Mouse (Mus musculus): ENCODE results near the gene Ttc38. TPM values are rescaled to one million over a fixed set of nuclear protein-coding genes. Genes with fewer than 3 reads are reported as not detected.

The Ttc38 gene
- polyA plus RNA-seq, 1 experiment from 2014 or later, result 2.2 TPM

GRCm38 (mm10) chr15:85903826-85904225, 71.7 kb downstream of the Ttc38 start:
- 75% methylated on average over 8 of the region's 8 CpGs for WGBS
- Histone ChIP-seq H3K27me3 (ENCODE audit: low read depth, poor library complexity, severe bottlenecking) (no peaks in the 10 kb centered on the region), H3K9me3 (replicated peaks) (no peaks in the 10 kb centered on the region), H3K4me1 (no peaks in the 10 kb centered on the region), H3K4me3 (no peak overlapping the region), H3K36me3 (peaks cover 82% of the 10 kb centered on the region), H3K27ac (replicated peaks) (no peak overlapping the region)
- no peak for DNase-seq (ENCODE audit: low spot score)

Other genes with a start within 250 kb of the Ttc38 start
- gene Wnt7b, start 249.8 kb upstream of the Ttc38 start, polyA plus RNA-seq (2016; fragmentation: Nextera tagmentation; extraction: Ambion mirVana), result 54.8 and 56.5 TPM in 2 replicates
- 0.51 and 0.78 TPM in 2 replicates for gene Ppara, start 97.3 kb upstream of the Ttc38 start, polyA plus RNA-seq (2016; fragmentation: Nextera tagmentation; extraction: Ambion mirVana)
- 28.0 and 32.5 TPM in 2 replicates for gene Cdpf1, start 20.6 kb upstream of the Ttc38 start, polyA plus RNA-seq (2016; fragmentation: Nextera tagmentation; extraction: Ambion mirVana)
- gene Pkdrej, start 10.6 kb upstream of the Ttc38 start, polyA plus RNA-seq (2016; fragmentation: Nextera tagmentation; extraction: Ambion mirVana), result 0.06 TPM in 1 of 2 replicates, not detected in the other
- gene Gtse1, start 27.4 kb downstream of the Ttc38 start, polyA plus RNA-seq (2016; fragmentation: Nextera tagmentation; extraction: Ambion mirVana), result 53.5 and 61.1 TPM in 2 replicates
- gene Trmu, start 47.0 kb downstream of the Ttc38 start, polyA plus RNA-seq (2016; fragmentation: Nextera tagmentation; extraction: Ambion mirVana), result 36.3 and 39.5 TPM in 2 replicates
- gene Celsr1, start 201.5 kb downstream of the Ttc38 start, polyA plus RNA-seq (2016; fragmentation: Nextera tagmentation; extraction: Ambion mirVana), result 3.4 and 3.6 TPM in 2 replicates
- 14.3 and 16.7 TPM in 2 replicates for gene Gramd4, start 225.4 kb downstream of the Ttc38 start, polyA plus RNA-seq (2016; fragmentation: Nextera tagmentation; extraction: Ambion mirVana)